Mouse (Mus musculus) hindbrain, postnatal 0 days (tissue): ENCODE measurements around the gene Rgs7. TPM values are rescaled to one million over a fixed set of nuclear protein-coding genes. Genes with fewer than 3 reads are reported as not detected.

Source experiments
- ATAC-seq: fragments of 200-750 bp; cut with Nextera tagmentation; 2 replicates; pipeline ENCODE4 v1.8.0; 2017; ENCODE audit warnings: mild to moderate bottlenecking, moderate TSS enrichment, moderate library complexity
- DNase-seq: peaks from one replicate; pipeline ENCODE4 v3.0.0-alpha.2; 2015; ENCODE audit warnings: low spot score
- H3K27ac ChIP-seq: fragments of 300-500 bp; sonication (generic); 2 replicates; pipeline ENCODE4 v1.5.1; 2014; ENCODE audit warnings: mild to moderate bottlenecking
- H3K27me3 ChIP-seq: fragments of 300-500 bp; sonication (generic); 2 replicates; pipeline ENCODE4 v1.6.1; 2014; ENCODE audit warnings: low read length, mixed read lengths; ENCODE audit not compliant: insufficient read depth
- H3K36me3 ChIP-seq: fragments of 300-500 bp; sonication (generic); 2 replicates; pipeline ENCODE4 v1.6.1; 2014; ENCODE audit warnings: low read length, mixed read lengths; ENCODE audit not compliant: insufficient read depth
- H3K4me1 ChIP-seq: fragments of 300-500 bp; sonication (generic); 2 replicates; pipeline ENCODE4 v1.6.1; 2014; ENCODE audit warnings: antibody characterized with exemption, low read length, mixed read lengths; ENCODE audit not compliant: insufficient read depth
- H3K4me2 ChIP-seq: fragments of 300-500 bp; sonication (generic); 2 replicates; pipeline ENCODE4 v1.6.1; 2014; ENCODE audit warnings: low read depth, mild to moderate bottlenecking, low read length, moderate library complexity, mixed read lengths
- H3K4me3 ChIP-seq: fragments of 300-500 bp; sonication (generic); 2 replicates; pipeline ENCODE4 v1.5.1; 2014; ENCODE audit warnings: low read length
- H3K9ac ChIP-seq: fragments of 300-500 bp; sonication (generic); replicated peaks from 2 replicates; pipeline ENCODE4 v1.6.1; 2014; ENCODE audit warnings: mild to moderate bottlenecking, low read length, moderate library complexity, mixed read lengths
- H3K9me3 ChIP-seq: fragments of 300-500 bp; sonication (generic); 2 replicates; pipeline ENCODE4 v1.6.1; 2016; ENCODE audit warnings: low read length, mixed read lengths
- CTCF ChIP-seq: IDR thresholded peaks from 2 replicates; pipeline ENCODE4 v1.5.1; 2016; ENCODE audit warnings: antibody characterized with exemption, control low read depth, low read depth
- WGBS: fragments of 180-500 bp; shearing (Covaris S2); extraction: QIAGEN DNeasy Blood & Tissue Kit; methylation state at CpG from one replicate; pipeline ENCODE4 v1.1.7; 2014; 5-methylcytosine and 5-hydroxymethylcytosine counted together
- polyA plus RNA-seq: library from polyadenylated mRNA; unstranded; fragments of >200 nt; fragmentation: Nextera tagmentation; extraction: Ambion mirVana; gene quantifications from 2 replicates; pipeline ENCODE4 v1.2.1, GENCODE M21; 2015
- total RNA-seq: library from RNA; depleted of rRNA; stranded (reverse); fragments of >200 nt; gene quantifications from 2 replicates; pipeline ENCODE4 v1.2.3, GENCODE M21; 2014

Rgs7 gene
- total and polyA plus RNA-seq, 2 experiments from 2014 or later, result 32.5 to 41.6 TPM

- WGBS, result 51% methylated on average over 7 of the region's 7 CpGs
- Histone ChIP-seq H3K4me1 (no peaks in the 10 kb centered on the region), H3K9ac (no peak overlapping the region), H3K9me3 (no peaks in the 10 kb centered on the region), H3K27me3 (no peaks in the 10 kb centered on the region), H3K27ac (no peak overlapping the region), H3K4me2 (no peak overlapping the region), H3K4me3 (no peak overlapping the region), H3K36me3 (no peaks in the 10 kb centered on the region)
- no peak for DNase-seq
- TF ChIP-seq CTCF, result no peak
- no peak for ATAC-seq
These were observed 132.6 kb downstream of the Rgs7 start for GRCm38 (mm10) chr1:175359411-175360366.

- Histone ChIP-seq H3K9me3 (no peaks in the 10 kb centered on the region), H3K27ac (no peak overlapping the region), H3K36me3 (no peaks in the 10 kb centered on the region), H3K4me1 (no peaks in the 10 kb centered on the region), H3K4me2 (no peak overlapping the region), H3K27me3 (no peaks in the 10 kb centered on the region), H3K9ac (no peak overlapping the region), H3K4me3 (no peak overlapping the region)
- WGBS, result 88% methylated on average over 4 of the region's 4 CpGs
- DNase-seq (no peak), ATAC-seq (no peak)
- TF ChIP-seq CTCF, result no peak
These were observed 139.4 kb downstream of the Rgs7 start for GRCm38 (mm10) chr1:175352921-175353320.

GRCm38 (mm10) chr1:175346162-175346561, 146.1 kb downstream of the Rgs7 start:
- Histone ChIP-seq H3K4me3 (no peak overlapping the region), H3K4me1 (no peaks in the 10 kb centered on the region), H3K9ac (no peak overlapping the region), H3K36me3 (no peaks in the 10 kb centered on the region), H3K4me2 (no peak overlapping the region), H3K27ac (no peak overlapping the region), H3K9me3 (no peaks in the 10 kb centered on the region), H3K27me3 (no peaks in the 10 kb centered on the region)
- 95% methylated on average over 1 of the region's 1 CpGs for WGBS
- ATAC-seq (no peak), DNase-seq (no peak)
- 0 out of 2 replicates have a peak, but pooled peaks have one; percentile 14 for TF ChIP-seq CTCF

- Histone ChIP-seq H3K36me3 (no peaks in the 10 kb centered on the region), H3K4me3 (no peak overlapping the region), H3K9ac (no peak overlapping the region), H3K4me1 (no peaks in the 10 kb centered on the region), H3K27ac (no peak overlapping the region), H3K4me2 (no peak overlapping the region), H3K27me3 (no peaks in the 10 kb centered on the region), H3K9me3 (no peaks in the 10 kb centered on the region)
- ATAC-seq, result no peak
- DNase-seq, result no peak
- no peak for TF ChIP-seq CTCF
- WGBS, result 77% methylated on average over 4 of the region's 4 CpGs
These were observed 156.1 kb downstream of the Rgs7 start for GRCm38 (mm10) chr1:175336191-175336590.

DNA sequence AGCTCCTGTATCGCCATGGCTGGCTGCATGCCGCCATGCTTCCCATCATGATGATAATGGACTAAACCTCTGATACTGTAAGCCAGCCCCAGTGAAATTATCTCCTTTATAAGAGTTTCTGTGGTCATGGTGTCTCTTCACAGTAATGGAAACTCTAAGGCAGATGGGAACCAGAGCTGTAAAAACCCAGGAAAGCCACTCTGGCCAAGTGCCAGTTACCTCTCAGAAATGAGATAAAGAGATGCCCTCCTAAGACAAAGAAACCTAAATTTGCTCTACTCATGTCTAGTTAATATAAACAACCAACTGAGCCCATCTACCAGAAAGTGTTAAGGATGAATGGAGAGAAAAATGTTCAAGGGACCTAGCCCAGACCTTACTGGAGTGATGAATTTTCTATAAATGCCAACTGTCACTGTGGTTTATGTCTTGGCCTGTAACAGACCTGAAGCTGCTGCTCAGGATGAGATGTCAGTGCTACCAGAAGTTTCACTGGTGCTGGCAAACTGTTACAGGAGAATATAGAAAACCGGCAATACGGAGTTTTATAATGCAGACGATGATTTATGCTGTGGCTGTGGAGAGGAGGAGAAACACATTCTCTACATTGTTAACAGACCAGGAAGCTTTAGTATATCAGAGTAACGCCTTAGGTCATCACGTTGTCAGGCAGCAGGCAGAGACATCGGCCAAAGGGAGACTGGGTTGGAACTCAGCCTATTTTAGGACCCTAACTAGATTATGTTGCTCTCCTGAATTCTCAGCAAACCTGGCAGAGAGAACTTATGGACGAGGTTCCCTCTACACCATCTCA, 159.1 kb downstream of the Rgs7 start:
- H3K4me3 ChIP-seq, result no peak overlapping the region
- no peak for ATAC-seq
- no peaks in the 10 kb centered on the region for H3K9me3 ChIP-seq
- H3K27me3 ChIP-seq, result no peaks in the 10 kb centered on the region
- no peak overlapping the region for H3K27ac ChIP-seq
- H3K36me3 ChIP-seq, result no peaks in the 10 kb centered on the region
- no peak overlapping the region for H3K4me2 ChIP-seq
- no peak overlapping the region for H3K9ac ChIP-seq
- TF ChIP-seq CTCF, result no peak
- 84% methylated on average over 9 of the region's 9 CpGs for WGBS
- DNase-seq, result no peak
- no peaks in the 10 kb centered on the region for H3K4me1 ChIP-seq

GRCm38 (mm10) chr1:175329934-175330471, 162.3 kb downstream of the Rgs7 start:
- H3K27me3 ChIP-seq, result no peaks in the 10 kb centered on the region
- no peaks in the 10 kb centered on the region for H3K9me3 ChIP-seq
- H3K4me1 ChIP-seq, result no peaks in the 10 kb centered on the region
- no peak overlapping the region for H3K27ac ChIP-seq
- no peak for TF ChIP-seq CTCF
- no peaks in the 10 kb centered on the region for H3K36me3 ChIP-seq
- 84% methylated on average over 3 of the region's 3 CpGs for WGBS
- H3K4me3 ChIP-seq, result no peak overlapping the region
- no peak overlapping the region for H3K4me2 ChIP-seq
- DNase-seq (no peak), ATAC-seq (peak; percentile 29; the same call in 1 of the 2 replicates)
- H3K9ac ChIP-seq, result no peak overlapping the region
